ENCODE assay signal across 10 mouse cellular contexts in genomic region chr1:162831838-162832573, GRCm38 (mm10). TPM values are rescaled to one million over a fixed set of nuclear protein-coding genes. Genes with fewer than 3 reads are reported as not detected.
DNase-seq lines count a peak whose midpoint lies in the region; ATAC-seq and TF ChIP-seq lines count a peak whose summit lies in the region.
"Had no signal": no experiment of that assay in that cellular context is flagged by ENCODE, and none has a peak within 500 bp of the region (broad histone marks: within the 10 kb centered on the region; RNA-seq: fewer than 3 reads in every experiment).

No protein-coding gene starts in this region.

- ATAC-seq in heart, embryonic 15.5 days (replicated peaks; ENCODE audit: insufficient number of reproducible peaks, insufficient read depth, low FRiP score, low read depth), result no peak
- ATAC-seq in hindbrain, embryonic 16.5 days, result peak; percentile 98
- ATAC-seq in midbrain, postnatal 0 days (ENCODE audit: low FRiP score), result peak; percentile 93

- H3K36me3 ChIP-seq in heart, embryonic 15.5 days, result no peaks in the 10 kb centered on the region
- H3K36me3 ChIP-seq in embryonic facial prominence, embryonic 10.5 days (replicated peaks), result no peaks in the 10 kb centered on the region
- no peaks in the 10 kb centered on the region for H3K36me3 ChIP-seq in hindbrain, embryonic 16.5 days (ENCODE audit: control insufficient read depth, insufficient read depth, low read length)
- H3K36me3 ChIP-seq in midbrain, postnatal 0 days (ENCODE audit: insufficient read depth, low read length), result no peaks in the 10 kb centered on the region

- H3K4me3 ChIP-seq in heart, embryonic 15.5 days, result no peak overlapping the region
- peak overlapping the region; percentile 25; the same call in 1 of the 2 replicates for H3K4me3 ChIP-seq in embryonic facial prominence, embryonic 10.5 days
- H3K4me3 ChIP-seq in hindbrain, embryonic 16.5 days (ENCODE audit: low read length), result peak overlapping the region; percentile 17
- 0 out of 2 replicates have a peak overlapping the region, but pooled peaks have one; percentile 15 for H3K4me3 ChIP-seq in midbrain, postnatal 0 days (ENCODE audit: low read depth, low read length)

- 22% methylated on average over 5 of the region's 5 CpGs for WGBS in heart, embryonic 15.5 days
- 4% methylated on average over 5 of the region's 5 CpGs for WGBS in embryonic facial prominence, embryonic 10.5 days
- 3% methylated on average over 5 of the region's 5 CpGs for WGBS in hindbrain, embryonic 16.5 days
- 4% methylated on average over 5 of the region's 5 CpGs for WGBS in midbrain, postnatal 0 days

- peak overlapping the region; percentile 23; the same call in 1 of the 2 replicates for H3K4me2 ChIP-seq in heart, embryonic 15.5 days
- peak overlapping the region; percentile 57 for H3K4me2 ChIP-seq in hindbrain, embryonic 16.5 days (ENCODE audit: low read length)
- H3K4me2 ChIP-seq in midbrain, postnatal 0 days (ENCODE audit: low read depth, low read length, poor library complexity, severe bottlenecking), result peak overlapping the region; percentile 43

- DNase-seq in heart, adult 18-20 months, result no peak
- DNase-seq in embryonic facial prominence, embryonic 10.5 days (ENCODE audit: low spot score), result peak; percentile 59
- peak; percentile 87 for DNase-seq in midbrain, postnatal 0 days (ENCODE audit: low spot score)
- no peak for DNase-seq in layer of hippocampus, postnatal 14 days (ENCODE audit: low spot score in 2 of 2)
- no peak for DNase-seq in urinary bladder, postnatal 36 days (ENCODE audit: low spot score in 2 of 2)
- DNase-seq in kidney, adult 8-10 months, result no peak
- DNase-seq: adrenal gland, adult 2 months had no signal

- no peaks in the 10 kb centered on the region; the same call in 1 of the 2 replicates for H3K4me1 ChIP-seq in heart, embryonic 15.5 days (replicated peaks)
- peaks cover 8% of the 10 kb centered on the region for H3K4me1 ChIP-seq in embryonic facial prominence, embryonic 10.5 days
- H3K4me1 ChIP-seq in hindbrain, embryonic 16.5 days (ENCODE audit: control insufficient read depth, insufficient read depth, low read depth, low read length), result peaks cover 14% of the 10 kb centered on the region
- peaks cover 10% of the 10 kb centered on the region; the same call in 1 of the 2 replicates for H3K4me1 ChIP-seq in midbrain, postnatal 0 days (ENCODE audit: insufficient read depth, low read length)

- no peak overlapping the region for H3K27ac ChIP-seq in heart, embryonic 15.5 days
- peak overlapping the region; percentile 59 for H3K27ac ChIP-seq in embryonic facial prominence, embryonic 10.5 days (replicated peaks)
- H3K27ac ChIP-seq in hindbrain, embryonic 16.5 days (ENCODE audit: low read depth, low read length), result peak overlapping the region; percentile 76
- peak overlapping the region; percentile 67 for H3K27ac ChIP-seq in midbrain, postnatal 0 days (ENCODE audit: low read depth, low read length)
- H3K27ac ChIP-seq: liver, embryonic 14.5 days had no signal

- TF ChIP-seq CTCF in midbrain, postnatal 0 days (IDR thresholded peaks at IDR 0.05), result no peak

- H3K27me3 ChIP-seq in heart, embryonic 15.5 days, result no peaks in the 10 kb centered on the region
- no peaks in the 10 kb centered on the region; the same call in 1 of the 2 replicates for H3K27me3 ChIP-seq in embryonic facial prominence, embryonic 10.5 days (replicated peaks; ENCODE audit: low read depth, poor library complexity, severe bottlenecking)
- no peaks in the 10 kb centered on the region for H3K27me3 ChIP-seq in hindbrain, embryonic 16.5 days (replicated peaks; ENCODE audit: control insufficient read depth, insufficient read depth, low read length)
- no peaks in the 10 kb centered on the region for H3K27me3 ChIP-seq in midbrain, postnatal 0 days (ENCODE audit: insufficient read depth, low read length)

- H3K9me3 ChIP-seq in heart, embryonic 15.5 days (replicated peaks), result no peaks in the 10 kb centered on the region
- no peaks in the 10 kb centered on the region for H3K9me3 ChIP-seq in embryonic facial prominence, embryonic 10.5 days
- no peaks in the 10 kb centered on the region for H3K9me3 ChIP-seq in hindbrain, embryonic 16.5 days (ENCODE audit: control insufficient read depth, low read length)
- no peaks in the 10 kb centered on the region for H3K9me3 ChIP-seq in midbrain, postnatal 0 days (ENCODE audit: low read length)

- H3K9ac ChIP-seq in heart, embryonic 15.5 days, result no peak overlapping the region
- H3K9ac ChIP-seq in hindbrain, embryonic 16.5 days (ENCODE audit: low read depth, low read length), result peak overlapping the region; percentile 29
- no peak overlapping the region for H3K9ac ChIP-seq in midbrain, postnatal 0 days (replicated peaks; ENCODE audit: low read length, poor library complexity, severe bottlenecking)
- H3K9ac ChIP-seq: liver, embryonic 14.5 days had no signal

RNA-seq across cellular contexts. Expression of gene Fmo4, which starts 18.2 kb away (rescaled TPM):
- 0.33 and 0.34 TPM in 2 replicates for polyA plus RNA-seq in heart, embryonic 15.5 days (2015; fragmentation: Nextera tagmentation; extraction: Ambion mirVana)
- total RNA-seq in heart, adult 18-20 months (2021), result not detected
- polyA plus RNA-seq in embryonic facial prominence, embryonic 10.5 days (2016; fragmentation: Nextera tagmentation; extraction: Ambion mirVana), result 0.09 TPM in 1 of 2 replicates, not detected in the other
- 0.54 and 0.78 TPM in 2 replicates for polyA plus RNA-seq in hindbrain, embryonic 16.5 days (2015; fragmentation: Nextera tagmentation; extraction: Ambion mirVana)
- 0.42 and 0.77 TPM in 2 replicates for total RNA-seq in midbrain, postnatal 0 days (2014; rRNA removed)
- polyA plus RNA-seq in midbrain, postnatal 0 days (2015; fragmentation: Nextera tagmentation; extraction: Ambion mirVana), result 0.78 and 1.2 TPM in 2 replicates
- under 1 TPM; 0.12 to 0.38 TPM for total RNA-seq in layer of hippocampus, postnatal 14 days (2021)

RNA-seq across cellular contexts. Expression of gene Fmo1, which starts 34.4 kb away (rescaled TPM):
- 9.1 and 13.1 TPM in 2 replicates for polyA plus RNA-seq in heart, embryonic 15.5 days (2015; fragmentation: Nextera tagmentation; extraction: Ambion mirVana)
- total RNA-seq in heart, adult 18-20 months (2021), result 10 to 100 TPM; 31.4 to 54.9 TPM
- polyA plus RNA-seq in embryonic facial prominence, embryonic 10.5 days (2016; fragmentation: Nextera tagmentation; extraction: Ambion mirVana), result 4.3 and 4.9 TPM in 2 replicates
- 39.6 and 42.2 TPM in 2 replicates for polyA plus RNA-seq in hindbrain, embryonic 16.5 days (2015; fragmentation: Nextera tagmentation; extraction: Ambion mirVana)
- total RNA-seq in midbrain, postnatal 0 days (2014; rRNA removed), result 69.1 and 77.2 TPM in 2 replicates
- 35.0 and 40.9 TPM in 2 replicates for polyA plus RNA-seq in midbrain, postnatal 0 days (2015; fragmentation: Nextera tagmentation; extraction: Ambion mirVana)
- 10 to 100 TPM; 21.6 to 23.1 TPM for total RNA-seq in layer of hippocampus, postnatal 14 days (2021)

Comparison
In these comparisons a context has a peak if more than half of its experiments do, and no peak if none do; other contexts are left out.
1. DNase-seq: peak in embryonic facial prominence, embryonic 10.5 days (single experiment) and midbrain, postnatal 0 days (single experiment); none in heart, adult 18-20 months (0 of 2), layer of hippocampus, postnatal 14 days (0 of 2), urinary bladder, postnatal 36 days (0 of 2) and kidney, adult 8-10 months (0 of 2).
2. Peak in every context shown above with its lines, with median percentiles within 50 percentile points of each other: H3K4me2 ChIP-seq.